Mouse (Mus musculus) gastrocnemius, postnatal 10 days (tissue): ENCODE results near the gene Chst5. TPM values are rescaled to one million over a fixed set of nuclear protein-coding genes. Genes with fewer than 3 reads are reported as not detected.
"Not testable (repeated sequence)": the region's sequence is repeated elsewhere in the genome, so short reads cannot be mapped to it uniquely, and the experiment has no call there.

Source experiments
- DNase-seq: peaks from one replicate; pipeline ENCODE4 v3.0.0; 2021; ENCODE audit warnings: mixed read lengths
- total RNA-seq, 2 experiments: library from RNA; stranded (reverse); gene quantifications; 2 replicates each; pipeline ENCODE4 v1.2.3; 2021

Gene Chst5
- total RNA-seq, 2 experiments from 2014 or later = 2.8 to 3.3 TPM

DNA sequence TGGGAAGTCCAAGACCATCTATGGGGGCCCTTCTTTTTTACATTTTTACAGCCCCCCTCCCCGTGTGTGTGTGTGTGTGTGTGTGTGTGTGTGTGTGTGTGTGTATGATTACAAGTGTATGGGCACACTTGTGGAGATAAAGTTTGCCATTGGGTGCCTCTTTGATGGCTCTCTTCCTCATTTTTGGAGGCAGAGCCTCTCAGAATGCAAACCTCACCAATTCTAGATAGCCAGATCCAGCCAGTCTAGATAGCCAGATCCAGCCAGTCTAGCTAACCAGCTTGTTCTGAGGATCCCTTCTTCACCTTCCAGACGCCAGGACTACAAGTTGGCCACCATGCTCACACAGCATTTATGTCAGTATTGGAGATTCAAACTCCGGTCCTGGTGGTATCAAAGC, 39.0 kb downstream of the Chst5 start:
- no peak for DNase-seq

DNA sequence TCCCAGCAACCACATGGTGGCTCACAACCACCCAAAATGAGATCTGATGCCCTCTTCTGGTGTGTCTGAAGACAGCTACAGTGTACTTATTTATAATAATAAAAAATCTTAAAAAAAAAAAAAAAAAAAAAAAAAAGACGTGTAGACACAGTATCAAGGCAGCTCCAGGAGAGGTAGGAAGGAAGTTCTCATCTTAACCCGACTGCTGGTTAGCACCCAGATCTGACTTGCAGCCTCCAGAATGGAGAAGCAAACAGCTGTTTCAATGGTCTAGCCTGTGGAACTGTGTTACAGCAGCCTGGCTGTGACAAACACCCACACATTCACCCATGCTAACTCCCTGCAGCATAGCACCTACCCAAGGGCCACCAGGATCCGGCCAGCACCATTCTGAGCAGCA, 39.9 kb downstream of the Chst5 start:
- no peak for DNase-seq

DNA sequence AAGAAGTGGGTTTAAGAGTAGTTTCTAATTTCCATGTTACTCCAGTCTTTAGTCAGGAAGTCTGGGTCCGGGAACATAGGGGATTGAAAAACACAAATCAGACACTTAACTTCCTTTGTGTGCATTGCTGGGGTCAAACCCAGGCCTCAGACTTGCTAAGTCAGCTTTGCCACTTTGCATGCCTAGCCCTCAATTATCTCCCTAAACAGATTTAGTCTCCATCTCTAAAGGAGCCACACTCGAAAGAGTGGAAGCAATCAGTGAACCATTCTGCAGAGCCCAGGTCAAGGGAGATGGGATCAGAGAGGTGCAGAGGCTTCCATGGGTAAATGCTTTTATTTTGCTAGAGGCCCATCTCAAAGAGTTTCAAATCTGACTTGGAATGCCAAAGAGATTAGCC, 41.6 kb downstream of the Chst5 start:
- DNase-seq = no peak

DNA sequence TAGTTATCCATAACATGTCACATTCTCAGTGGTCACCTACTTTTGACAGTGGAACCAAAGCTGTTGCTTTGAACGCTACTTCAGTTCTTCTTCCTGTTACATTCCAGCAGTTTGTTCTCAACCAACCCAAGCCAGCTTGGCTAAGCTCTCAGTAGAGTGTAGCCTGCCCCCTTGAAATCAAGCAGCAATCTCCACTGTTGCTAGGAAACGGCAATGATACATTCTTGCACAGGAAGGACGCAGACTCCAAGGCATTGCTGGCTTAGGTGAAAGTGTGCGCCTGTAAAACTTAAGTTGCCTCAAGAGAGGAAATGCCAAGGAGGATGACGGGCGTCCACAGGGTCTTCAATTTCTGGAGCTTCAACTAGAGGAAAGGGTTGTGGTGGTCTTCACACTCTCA, 44.4 kb downstream of the Chst5 start:
- DNase-seq = no peak

DNA sequence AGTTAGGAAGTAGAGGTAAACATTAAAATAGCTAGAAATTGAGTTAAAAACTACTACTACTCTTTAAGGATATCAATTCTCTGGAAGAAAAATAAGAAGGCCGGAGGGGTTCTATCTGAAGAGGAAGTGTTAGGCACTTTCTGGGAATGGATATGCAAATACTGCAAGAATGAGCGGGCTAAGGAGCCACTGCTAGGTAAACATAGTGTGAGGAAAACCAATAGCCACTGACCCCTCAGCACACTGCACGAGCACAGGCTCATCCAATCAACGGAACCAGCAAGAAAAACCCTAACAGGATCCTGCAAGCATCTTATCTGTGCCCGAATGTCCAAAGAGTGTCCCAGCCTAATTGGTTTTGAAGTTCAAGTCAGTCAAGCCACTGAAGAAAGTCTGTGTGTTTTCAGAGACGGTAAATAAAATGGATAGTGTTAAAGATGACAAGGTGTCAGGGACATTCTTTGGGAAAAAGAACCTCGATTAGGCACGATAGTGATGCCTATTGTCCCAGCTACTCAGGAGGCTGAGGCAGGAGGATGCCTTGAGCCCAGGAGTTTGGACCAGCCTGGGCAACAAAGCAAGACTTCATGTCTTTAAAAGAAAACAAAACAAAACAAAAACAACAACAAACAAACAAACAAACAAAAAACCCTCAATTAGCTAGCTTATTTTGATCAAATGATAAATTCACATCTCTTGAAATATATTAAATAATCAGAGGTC, 45.0 kb downstream of the Chst5 start:
- no peak for DNase-seq

DNA sequence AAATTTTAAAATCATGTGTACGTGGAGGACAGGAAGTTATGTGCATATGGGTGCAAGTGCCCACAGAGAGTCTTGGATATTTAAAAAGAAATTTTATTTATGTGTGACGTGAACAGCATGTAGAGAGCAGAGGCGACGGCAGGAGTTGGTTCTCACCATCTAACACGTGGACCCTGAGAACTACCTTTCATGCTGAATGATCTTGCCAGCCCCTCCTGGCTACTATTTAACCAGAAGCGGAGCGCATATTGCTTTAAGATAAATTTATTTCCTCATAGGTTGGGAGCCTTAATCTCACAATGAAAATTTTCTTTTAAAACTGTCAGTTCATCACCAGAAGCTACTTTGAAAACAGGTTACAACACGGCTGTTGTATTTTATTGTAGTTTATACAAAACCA, 45.6 kb downstream of the Chst5 start:
- DNase-seq = no peak

DNA sequence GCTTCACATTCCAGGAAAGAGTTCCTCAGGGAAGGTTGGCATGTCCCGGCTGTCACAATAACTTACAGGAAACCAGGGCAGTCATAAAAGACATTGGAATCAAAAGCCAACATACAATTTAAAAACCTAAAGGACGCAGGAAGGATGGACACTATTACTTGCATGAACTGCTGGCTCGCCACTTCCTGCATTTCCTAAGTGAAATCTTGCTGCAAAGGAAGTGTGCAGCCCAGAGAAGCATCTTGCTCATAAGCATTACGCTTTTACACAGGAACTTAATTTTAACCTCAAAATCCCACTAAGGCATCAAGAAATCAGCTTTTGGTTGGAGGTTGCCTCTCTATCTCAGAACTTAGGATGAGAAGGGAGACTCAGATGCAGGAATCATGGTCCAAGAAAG, 47.0 kb downstream of the Chst5 start:
- DNase-seq = no peak

DNA sequence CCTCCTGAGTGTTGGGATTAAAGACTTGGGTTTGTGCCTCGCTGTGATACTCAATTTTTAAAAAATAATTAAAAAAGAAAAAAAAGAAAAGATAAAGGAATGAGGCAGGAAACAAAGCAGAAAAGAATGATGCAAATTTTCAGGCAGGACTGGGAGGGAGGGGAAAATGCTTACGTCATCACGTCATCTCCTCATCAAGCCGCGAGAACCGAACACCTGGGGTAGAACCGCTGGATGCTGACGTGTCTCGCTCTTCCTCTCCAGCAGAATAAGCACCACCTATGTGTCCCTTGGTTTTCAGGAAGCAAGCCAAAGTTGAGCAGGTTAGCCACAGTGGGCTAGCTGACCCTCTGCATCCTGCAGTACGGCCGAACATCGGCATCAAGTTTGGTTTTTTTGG, 54.3 kb downstream of the Chst5 start:
- no peak for DNase-seq

DNA sequence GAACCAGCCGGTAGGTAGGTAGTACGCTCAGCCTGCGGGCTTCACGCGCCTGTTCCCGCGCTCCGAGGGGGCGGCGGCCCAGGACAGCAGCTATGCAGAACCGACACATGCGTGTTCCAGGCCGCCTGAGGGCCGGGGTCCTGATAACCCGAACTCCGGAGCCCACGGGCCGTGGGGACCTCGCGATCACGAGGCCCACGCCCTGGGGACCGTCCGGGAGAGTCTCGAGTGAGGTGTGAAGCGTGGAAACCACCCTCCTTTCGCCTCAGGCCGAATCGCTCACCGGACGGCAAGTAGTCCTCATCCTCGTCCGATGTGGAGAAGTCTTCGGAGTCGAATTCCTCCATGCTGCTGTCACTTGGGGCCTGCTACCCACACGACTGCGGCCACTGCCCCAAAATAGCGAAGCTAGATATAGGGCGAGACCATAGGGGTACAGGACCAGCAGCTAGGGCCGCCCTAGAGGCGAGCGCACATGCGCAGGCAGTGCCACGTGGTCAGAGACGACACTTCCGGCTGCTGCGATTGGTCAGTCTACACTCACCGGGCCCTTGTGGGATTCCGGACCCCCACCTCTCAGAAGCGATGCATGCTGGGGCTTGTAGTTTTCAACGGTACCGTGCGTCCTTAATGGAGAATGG, 56.3 kb downstream of the Chst5 start, which contains the start of gene Cfdp1:
Gene Cfdp1 (minus strand): TSS at position 431 of the 641 bp plus-strand sequence.
- DNase-seq = peak; percentile 92

DNA sequence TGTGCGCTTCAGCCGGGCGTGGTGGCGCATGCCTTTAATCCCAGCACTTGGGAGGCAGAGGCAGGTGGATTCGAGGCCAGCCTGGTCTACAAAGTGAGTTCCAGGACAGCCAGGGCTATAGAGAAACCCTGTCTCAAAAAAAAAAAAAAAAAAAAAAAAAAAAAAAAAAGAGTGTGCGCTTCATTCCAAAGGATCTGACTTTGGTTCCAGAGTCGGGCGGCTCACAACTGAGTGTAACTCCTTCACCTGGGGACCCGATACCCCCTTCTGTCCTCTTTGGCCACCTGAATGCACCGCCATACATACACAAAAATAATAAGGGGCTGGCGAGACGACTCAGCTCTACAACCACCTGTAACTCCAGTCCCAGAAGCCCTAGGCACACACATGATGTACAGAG, 57.0 kb downstream of the Chst5 start:
- not testable (repeated sequence) for DNase-seq

DNA sequence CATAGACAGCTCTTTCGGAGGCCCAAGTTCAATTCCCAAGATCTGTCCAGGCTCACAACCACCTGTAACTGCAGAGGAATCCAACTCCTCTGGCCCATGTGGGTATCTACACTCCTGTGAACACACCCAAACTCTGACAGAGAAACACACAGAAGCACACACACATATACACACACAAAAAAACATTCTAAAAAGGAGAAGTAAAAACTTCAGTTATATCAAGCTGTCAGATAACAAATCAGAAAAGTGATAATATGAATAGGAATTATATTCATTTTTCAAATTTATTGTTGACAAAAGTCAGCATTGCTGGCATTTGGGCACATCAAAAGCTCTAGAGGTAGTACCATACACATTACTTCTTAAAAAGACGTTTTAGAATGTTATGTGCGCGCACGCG, 63.5 kb downstream of the Chst5 start:
- DNase-seq = no peak

Other genes starting within 250 kb of the Chst5 start
- gene Ctrb1, start 219.4 kb downstream of the Chst5 start, total RNA-seq = not detected
- 10 to 100 TPM; 22.3 to 27.1 TPM for gene Bcar1, start 166.6 kb downstream of the Chst5 start, total RNA-seq
- gene Cfdp1, start 56.2 kb downstream of the Chst5 start, total RNA-seq = 10 to 100 TPM; 33.3 to 43.3 TPM
- gene Tmem170, start 33.7 kb downstream of the Chst5 start, total RNA-seq = 1 to 10 TPM; 1.8 to 2.3 TPM
- 1 to 10 TPM; 1.6 to 1.9 TPM for gene Tmem231, start 23.4 kb upstream of the Chst5 start, total RNA-seq
- gene Gabarapl2, start 30.3 kb upstream of the Chst5 start, total RNA-seq = 10 to 100 TPM; 74.8 to 81.4 TPM
- 1 to 10 TPM; 1.4 to 2.1 TPM for gene Adat1, start 81.9 kb upstream of the Chst5 start, total RNA-seq
- gene Kars, start 100.9 kb upstream of the Chst5 start, total RNA-seq = 100 to 1,000 TPM; 114 to 119 TPM
- gene Terf2ip, start 101.0 kb upstream of the Chst5 start, total RNA-seq = 10 to 100 TPM; 11.3 to 13.5 TPM
- gene Gm6793, start 104.6 kb upstream of the Chst5 start, total RNA-seq = not detected